Mouse (Mus musculus): ENCODE measurements around the gene Decr2. TPM values are rescaled to one million over a fixed set of nuclear protein-coding genes. Genes with fewer than 3 reads are reported as not detected.

The Decr2 gene
- total and polyA plus RNA-seq, 3 experiments = 12.6 to 21.0 (median 16.8) TPM

GRCm38 (mm10) chr17:26031583-26031982, 58.6 kb downstream of the Decr2 start:
- Histone ChIP-seq H3K27ac (ENCODE audit: insufficient read depth, low read depth) (no peak overlapping the region), H3K9ac (ENCODE audit: insufficient read depth, low read depth) (no peak overlapping the region), H3K79me2 (replicated peaks; ENCODE audit: control insufficient read depth, extremely low read depth, insufficient read depth, poor library complexity, severe bottlenecking) (no peaks in the 10 kb centered on the region), H3K36me3 (replicated peaks in 1 of 2; ENCODE audit: control insufficient read depth in 1 of 2, insufficient read depth in 1 of 2, low read length in 1 of 2) (peaks cover 3 to 42% of the 10 kb centered on the region in 2 experiments), H3K4me2 (ENCODE audit: insufficient read depth, low read depth, poor library complexity, severe bottlenecking) (no peak overlapping the region), H3K9me3 (replicated peaks; ENCODE audit: low read length) (no peaks in the 10 kb centered on the region), H3K4me1 (ENCODE audit: control insufficient read depth in 1 of 2, insufficient read depth in 2 of 2) (peaks cover 8 to 31% of the 10 kb centered on the region in 2 experiments), H3K27me3 (replicated peaks) (no peaks in the 10 kb centered on the region), H3K4me3 (replicated peaks in 1 of 3; ENCODE audit: low read depth in 2 of 3, low read length in 2 of 3, poor library complexity in 1 of 3) (no peak overlapping the region)
- dilution Hi-C loops (cut with MboI; ENCODE audit: extremely low pct_ligation_motif_present, extremely low pct_unique_long_range_greater_than_20kb, low sequenced_read_pairs) (no loop called here), in situ Hi-C loops (cut with MboI; ENCODE audit: low pct_ligation_motif_present, low pct_unique_long_range_greater_than_20kb, low sequenced_read_pairs) (no loop called here)
- TF ChIP-seq EP300 (IDR thresholded peaks at IDR 0.05; ENCODE audit: low read length) (no peak), POLR2A (IDR thresholded peaks at IDR 0.05; ENCODE audit: low read depth, low read length) (no peak), HCFC1 (IDR thresholded peaks at IDR 0.05; ENCODE audit: low read depth, low read length) (no peak), JUN (IDR thresholded peaks at IDR 0.05; ENCODE audit: insufficient read depth, low read depth, low read length) (no peak), JUND (conservative IDR thresholded peaks at IDR 0.05; ENCODE audit: low read depth, low read length) (no peak), TCF12 (IDR thresholded peaks at IDR 0.05; ENCODE audit: low read depth, low read length) (no peak), PAX5 (IDR thresholded peaks at IDR 0.05; ENCODE audit: low read length) (no peak), POLR2AphosphoS2 (IDR thresholded peaks at IDR 0.05; ENCODE audit: low read depth, low read length) (no peak), USF1 (IDR thresholded peaks at IDR 0.05; ENCODE audit: low read depth, low read length) (no peak), TBP (conservative IDR thresholded peaks at IDR 0.05; ENCODE audit: low read depth, low read length) (no peak), CTCF (conservative IDR thresholded peaks at IDR 0.05 in 1 of 2, IDR thresholded peaks at IDR 0.05 in 1 of 2; ENCODE audit: low read depth in 2 of 2, low read length in 2 of 2) (no peak)
- no peak for DNase-seq (ENCODE audit: extremely low read depth)

Other genes with a start within 250 kb of the Decr2 start
Only the 20 nearest of the 21 such genes appear.
- gene Rhot2, start 245.5 kb downstream of the Decr2 start, total RNA-seq (2012; rRNA removed) = 16.2 and 26.1 TPM in 2 replicates
- 17.3 and 19.5 TPM in 2 replicates for gene Rhot2, start 245.5 kb downstream of the Decr2 start, total RNA-seq (2014; rRNA removed)
- 33.8 and 51.5 TPM in 2 replicates for gene Rhot2, start 245.5 kb downstream of the Decr2 start, polyA plus RNA-seq (2012; ENCODE audit: insufficient read length, low read depth)
- gene Wdr90, start 228.8 kb downstream of the Decr2 start, total RNA-seq (2012; rRNA removed) = 31.9 and 38.0 TPM in 2 replicates
- 16.0 and 17.5 TPM in 2 replicates for gene Wdr90, start 228.8 kb downstream of the Decr2 start, total RNA-seq (2014; rRNA removed)
- 19.9 and 23.8 TPM in 2 replicates for gene Wdr90, start 228.8 kb downstream of the Decr2 start, polyA plus RNA-seq (2012; ENCODE audit: insufficient read length, low read depth)
- 16.1 and 16.5 TPM in 2 replicates for gene Mcrip2, start 221.6 kb downstream of the Decr2 start, total RNA-seq (2012; rRNA removed)
- gene Mcrip2, start 221.6 kb downstream of the Decr2 start, total RNA-seq (2014; rRNA removed) = 0.82 and 1.4 TPM in 2 replicates
- gene Mcrip2, start 221.6 kb downstream of the Decr2 start, polyA plus RNA-seq (2012; ENCODE audit: insufficient read length, low read depth) = 1.7 and 2.2 TPM in 2 replicates
- 43.6 and 52.5 TPM in 2 replicates for gene Mettl26, start 215.3 kb downstream of the Decr2 start, total RNA-seq (2012; rRNA removed)
- gene Mettl26, start 215.3 kb downstream of the Decr2 start, total RNA-seq (2014; rRNA removed) = 31.9 and 33.0 TPM in 2 replicates
- gene Mettl26, start 215.3 kb downstream of the Decr2 start, polyA plus RNA-seq (2012; ENCODE audit: insufficient read length, low read depth) = 29.8 and 32.0 TPM in 2 replicates
- 0.25 and 0.34 TPM in 2 replicates for gene Wfikkn1, start 209.5 kb downstream of the Decr2 start, total RNA-seq (2012; rRNA removed)
- gene Wfikkn1, start 209.5 kb downstream of the Decr2 start, total RNA-seq (2014; rRNA removed) = 0.11 TPM in 1 of 2 replicates, not detected in the other
- gene Wfikkn1, start 209.5 kb downstream of the Decr2 start, polyA plus RNA-seq (2012; ENCODE audit: insufficient read length, low read depth) = 0.48 and 0.69 TPM in 2 replicates
- 6.6 and 8.0 TPM in 2 replicates for gene Rab40c, start 170.6 kb downstream of the Decr2 start, total RNA-seq (2012; rRNA removed)
- gene Rab40c, start 170.6 kb downstream of the Decr2 start, total RNA-seq (2014; rRNA removed) = 7.9 and 9.2 TPM in 2 replicates
- gene Rab40c, start 170.6 kb downstream of the Decr2 start, polyA plus RNA-seq (2012; ENCODE audit: insufficient read length, low read depth) = 14.4 and 14.8 TPM in 2 replicates
- 28.1 and 29.2 TPM in 2 replicates for gene Pigq, start 145.4 kb downstream of the Decr2 start, total RNA-seq (2012; rRNA removed)
- 15.1 and 18.5 TPM in 2 replicates for gene Pigq, start 145.4 kb downstream of the Decr2 start, total RNA-seq (2014; rRNA removed)
- gene Pigq, start 145.4 kb downstream of the Decr2 start, polyA plus RNA-seq (2012; ENCODE audit: insufficient read length, low read depth) = 75.0 and 97.2 TPM in 2 replicates
- gene Nhlrc4, start 145.4 kb downstream of the Decr2 start, total RNA-seq (2012; rRNA removed) = not detected in 2 replicates
- gene Nhlrc4, start 145.4 kb downstream of the Decr2 start, total RNA-seq (2014; rRNA removed) = not detected in 2 replicates
- gene Nhlrc4, start 145.4 kb downstream of the Decr2 start, polyA plus RNA-seq (2012; ENCODE audit: insufficient read length, low read depth) = not detected in 2 replicates
- gene A930017K11Rik, start 137.8 kb downstream of the Decr2 start, total RNA-seq (2012; rRNA removed) = not detected in 2 replicates
- gene A930017K11Rik, start 137.8 kb downstream of the Decr2 start, total RNA-seq (2014; rRNA removed) = not detected in 2 replicates
- gene A930017K11Rik, start 137.8 kb downstream of the Decr2 start, polyA plus RNA-seq (2012; ENCODE audit: insufficient read length, low read depth) = not detected in 2 replicates
- 6.0 and 7.5 TPM in 2 replicates for gene Capn15, start 104.5 kb downstream of the Decr2 start, total RNA-seq (2012; rRNA removed)
- 1.5 and 2.1 TPM in 2 replicates for gene Capn15, start 104.5 kb downstream of the Decr2 start, total RNA-seq (2014; rRNA removed)
- gene Capn15, start 104.5 kb downstream of the Decr2 start, polyA plus RNA-seq (2012; ENCODE audit: insufficient read length, low read depth) = 11.4 and 11.5 TPM in 2 replicates
- 3.1 and 4.6 TPM in 2 replicates for gene Rab11fip3, start 20.8 kb downstream of the Decr2 start, total RNA-seq (2012; rRNA removed)
- 3.1 and 3.5 TPM in 2 replicates for gene Rab11fip3, start 20.8 kb downstream of the Decr2 start, total RNA-seq (2014; rRNA removed)
- gene Rab11fip3, start 20.8 kb downstream of the Decr2 start, polyA plus RNA-seq (2012; ENCODE audit: insufficient read length, low read depth) = 7.6 and 7.8 TPM in 2 replicates
- gene Nme4, start 5.3 kb upstream of the Decr2 start, total RNA-seq (2012; rRNA removed) = 0.47 and 0.55 TPM in 2 replicates
- 0.46 TPM in 1 of 2 replicates, not detected in the other for gene Nme4, start 5.3 kb upstream of the Decr2 start, total RNA-seq (2014; rRNA removed)
- 0.27 and 0.56 TPM in 2 replicates for gene Nme4, start 5.3 kb upstream of the Decr2 start, polyA plus RNA-seq (2012; ENCODE audit: insufficient read length, low read depth)
- gene Tmem8, start 23.0 kb upstream of the Decr2 start, total RNA-seq (2012; rRNA removed) = 2.3 and 3.6 TPM in 2 replicates
- gene Tmem8, start 23.0 kb upstream of the Decr2 start, total RNA-seq (2014; rRNA removed) = 1.8 and 2.8 TPM in 2 replicates
- gene Tmem8, start 23.0 kb upstream of the Decr2 start, polyA plus RNA-seq (2012; ENCODE audit: insufficient read length, low read depth) = 3.9 and 4.6 TPM in 2 replicates
- gene Mrpl28, start 33.2 kb upstream of the Decr2 start, total RNA-seq (2012; rRNA removed) = 157 and 161 TPM in 2 replicates
- gene Mrpl28, start 33.2 kb upstream of the Decr2 start, total RNA-seq (2014; rRNA removed) = 148 and 154 TPM in 2 replicates
- gene Mrpl28, start 33.2 kb upstream of the Decr2 start, polyA plus RNA-seq (2012; ENCODE audit: insufficient read length, low read depth) = 90.5 and 101 TPM in 2 replicates
- gene Axin1, start 48.4 kb upstream of the Decr2 start, total RNA-seq (2012; rRNA removed) = 28.5 and 33.2 TPM in 2 replicates
- 27.8 and 28.5 TPM in 2 replicates for gene Axin1, start 48.4 kb upstream of the Decr2 start, total RNA-seq (2014; rRNA removed)
- gene Axin1, start 48.4 kb upstream of the Decr2 start, polyA plus RNA-seq (2012; ENCODE audit: insufficient read length, low read depth) = 38.8 and 43.4 TPM in 2 replicates
- gene Pdia2, start 108.8 kb upstream of the Decr2 start, total RNA-seq (2012; rRNA removed) = 0.38 and 0.50 TPM in 2 replicates
- gene Pdia2, start 108.8 kb upstream of the Decr2 start, total RNA-seq (2014; rRNA removed) = not detected in 2 replicates
- gene Pdia2, start 108.8 kb upstream of the Decr2 start, polyA plus RNA-seq (2012; ENCODE audit: insufficient read length, low read depth) = not detected in 2 replicates
- gene Rgs11, start 112.6 kb upstream of the Decr2 start, total RNA-seq (2012; rRNA removed) = 1.8 and 8.1 TPM in 2 replicates
- gene Rgs11, start 112.6 kb upstream of the Decr2 start, total RNA-seq (2014; rRNA removed) = 0.28 and 0.40 TPM in 2 replicates
- 0.13 TPM in 1 of 2 replicates, not detected in the other for gene Rgs11, start 112.6 kb upstream of the Decr2 start, polyA plus RNA-seq (2012; ENCODE audit: insufficient read length, low read depth)
- gene Arhgdig, start 117.4 kb upstream of the Decr2 start, total RNA-seq (2012; rRNA removed) = 10.1 and 10.3 TPM in 2 replicates
- 0.24 TPM in 1 of 2 replicates, not detected in the other for gene Arhgdig, start 117.4 kb upstream of the Decr2 start, total RNA-seq (2014; rRNA removed)
- gene Arhgdig, start 117.4 kb upstream of the Decr2 start, polyA plus RNA-seq (2012; ENCODE audit: insufficient read length, low read depth) = 0.60 and 1.6 TPM in 2 replicates
- gene Fam234a, start 153.9 kb upstream of the Decr2 start, total RNA-seq (2012; rRNA removed) = 4.9 and 8.3 TPM in 2 replicates
- 3.6 and 4.1 TPM in 2 replicates for gene Fam234a, start 153.9 kb upstream of the Decr2 start, total RNA-seq (2014; rRNA removed)
- gene Fam234a, start 153.9 kb upstream of the Decr2 start, polyA plus RNA-seq (2012; ENCODE audit: insufficient read length, low read depth) = 9.0 and 13.3 TPM in 2 replicates
- 46.1 and 63.0 TPM in 2 replicates for gene Luc7l, start 162.6 kb upstream of the Decr2 start, total RNA-seq (2012; rRNA removed)
- 70.2 and 75.9 TPM in 2 replicates for gene Luc7l, start 162.6 kb upstream of the Decr2 start, total RNA-seq (2014; rRNA removed)
- gene Luc7l, start 162.6 kb upstream of the Decr2 start, polyA plus RNA-seq (2012; ENCODE audit: insufficient read length, low read depth) = 68.6 and 76.0 TPM in 2 replicates

All from CH12.LX (cell line).